Mouse (Mus musculus) kidney, adult 2 months (tissue): ENCODE measurements around the gene Usp11.

Experiments used
- CTCF ChIP-seq: fragments of 200-500 bp; conservative IDR thresholded peaks from 2 replicates; pipeline ENCODE4 v1.5.1; 2011; ENCODE audit warnings: low read depth, mild to moderate bottlenecking, control low read depth, low read length, moderate library complexity, mixed read lengths; ENCODE audit not compliant: insufficient read depth, insufficient read length
- POLR2A ChIP-seq: fragments of 200-500 bp; IDR thresholded peaks from one replicate; pipeline ENCODE4 v1.6.1; 2011; ENCODE audit warnings: low read depth, low read length, control low read depth

GRCm38 (mm10) chrX:20688615-20689014, 15.1 kb upstream of the Usp11 start:
- no peak for TF ChIP-seq POLR2A
- TF ChIP-seq CTCF: no peak
